Mouse (Mus musculus) megakaryocyte, embryonic 14.5 days (primary cell): ENCODE results near the gene Wdr37.

Experiments used
- FLI1 ChIP-seq: IDR thresholded peaks from 2 replicates; pipeline ENCODE4 v1.6.1; 2012; ENCODE audit warnings: low read length, inconsistent platforms, mixed read lengths
- GATA1 ChIP-seq: IDR thresholded peaks from 3 replicates; pipeline ENCODE4 v1.6.1; 2012; ENCODE audit warnings: mixed read lengths, low read length, inconsistent platforms, borderline replicate concordance

- no peak for TF ChIP-seq GATA1
- TF ChIP-seq FLI1, result no peak
These were observed 40.0 kb downstream of the Wdr37 start for GRCm38 (mm10) chr13:8831546-8832251.
